Mouse (Mus musculus) urinary bladder, adult 2 months (tissue): ENCODE results near the gene Slc34a2. TPM values are rescaled to one million over a fixed set of nuclear protein-coding genes. Genes with fewer than 3 reads are reported as not detected.
A peak's percentile ranks its signal among the peaks of the same experiment; 100 is the strongest.

Source experiments
- DNase-seq: peaks from one replicate; pipeline ENCODE4 v3.0.0; 2022; ENCODE audit warnings: low spot score
- polyA plus RNA-seq: library from polyadenylated mRNA; depleted of rRNA; stranded (reverse); fragments of >200 nt; gene quantifications from 2 replicates; pipeline ENCODE4 v1.2.3, GENCODE M21; 2012

Gene Slc34a2
- polyA plus RNA-seq, 1 experiment, result 0.03 TPM

GRCm38 (mm10) chr5:53025276-53025973 is 12.5 kb upstream of the Slc34a2 start:
- DNase-seq, result no peak

- DNase-seq, result no peak
Measured at GRCm38 (mm10) chr5:53031346-53031745, 6.5 kb upstream of the Slc34a2 start.

GRCm38 (mm10) chr5:53042034-53042748 is 4.3 kb downstream of the Slc34a2 start:
- no peak for DNase-seq

GRCm38 (mm10) chr5:53042771-53043371 is 5.0 kb downstream of the Slc34a2 start:
- DNase-seq, result no peak

- DNase-seq, result no peak
Measured at GRCm38 (mm10) chr5:53043716-53044115, 5.8 kb downstream of the Slc34a2 start.

GRCm38 (mm10) chr5:53047951-53048350 is 10.1 kb downstream of the Slc34a2 start:
- DNase-seq, result no peak

- no peak for DNase-seq
Measured at GRCm38 (mm10) chr5:53048599-53048998, 10.7 kb downstream of the Slc34a2 start.

GRCm38 (mm10) chr5:53049046-53049445 is 11.2 kb downstream of the Slc34a2 start:
- no peak for DNase-seq

GRCm38 (mm10) chr5:53050963-53051362 is 13.1 kb downstream of the Slc34a2 start:
- DNase-seq, result no peak

GRCm38 (mm10) chr5:53053246-53053645 is 15.4 kb downstream of the Slc34a2 start:
- no peak for DNase-seq

GRCm38 (mm10) chr5:53061532-53062130 is 23.8 kb downstream of the Slc34a2 start:
- no peak for DNase-seq

GRCm38 (mm10) chr5:53074553-53074952 is 36.7 kb downstream of the Slc34a2 start:
- DNase-seq, result no peak

GRCm38 (mm10) chr5:53078453-53078852 is 40.6 kb downstream of the Slc34a2 start:
- no peak for DNase-seq

- DNase-seq, result no peak
Measured at GRCm38 (mm10) chr5:53087452-53087851, 49.6 kb downstream of the Slc34a2 start.

GRCm38 (mm10) chr5:53091331-53091730 is 53.5 kb downstream of the Slc34a2 start:
- no peak for DNase-seq

GRCm38 (mm10) chr5:53101848-53102473 is 64.1 kb downstream of the Slc34a2 start:
- no peak for DNase-seq

- DNase-seq, result peak; percentile 27
Measured at GRCm38 (mm10) chr5:53104177-53104855, 66.4 kb downstream of the Slc34a2 start.

- DNase-seq, result no peak
Measured at GRCm38 (mm10) chr5:53105716-53106115, 67.8 kb downstream of the Slc34a2 start.

- no peak for DNase-seq
Measured at GRCm38 (mm10) chr5:53106125-53106524, 68.2 kb downstream of the Slc34a2 start.

GRCm38 (mm10) chr5:53106731-53107130 is 68.8 kb downstream of the Slc34a2 start:
- no peak for DNase-seq

- no peak for DNase-seq
Measured at GRCm38 (mm10) chr5:53108026-53108425, 70.1 kb downstream of the Slc34a2 start.
